Mouse (Mus musculus): ENCODE measurements around the gene Fgfr2. TPM values are rescaled to one million over a fixed set of nuclear protein-coding genes. Genes with fewer than 3 reads are reported as not detected.
A peak's percentile ranks its signal among the peaks of the same experiment; 100 is the strongest.

Fgfr2 gene
- total and polyA plus RNA-seq, 3 experiments: 47.1 to 245 (median 178) TPM

- peak; percentile 81 for DNase-seq
These were observed 34.3 kb downstream of the Fgfr2 start for GRCm38 (mm10) chr7:133088830-133089261.

GRCm38 (mm10) chr7:133088411-133088810 lies 34.7 kb downstream of the Fgfr2 start:
- no peak for DNase-seq

- DNase-seq: peak; percentile 49
These were observed 37.7 kb downstream of the Fgfr2 start for GRCm38 (mm10) chr7:133085408-133085807.

- no peak for DNase-seq
These were observed 39.1 kb downstream of the Fgfr2 start for GRCm38 (mm10) chr7:133083936-133084614.

- no peak for DNase-seq
These were observed 44.2 kb downstream of the Fgfr2 start for GRCm38 (mm10) chr7:133078929-133079328.

- no peak for DNase-seq
These were observed 48.6 kb downstream of the Fgfr2 start for GRCm38 (mm10) chr7:133074462-133075133.

GRCm38 (mm10) chr7:133073147-133073651 lies 50.0 kb downstream of the Fgfr2 start:
- no peak for DNase-seq

GRCm38 (mm10) chr7:133072535-133072934 lies 50.6 kb downstream of the Fgfr2 start:
- no peak for DNase-seq

- no peak for DNase-seq
These were observed 55.8 kb downstream of the Fgfr2 start for GRCm38 (mm10) chr7:133067321-133067841.

GRCm38 (mm10) chr7:133066776-133067175 lies 56.4 kb downstream of the Fgfr2 start:
- DNase-seq: no peak

GRCm38 (mm10) chr7:133062055-133062454 lies 61.1 kb downstream of the Fgfr2 start:
- DNase-seq: no peak

- no peak for DNase-seq
These were observed 63.0 kb downstream of the Fgfr2 start for GRCm38 (mm10) chr7:133060170-133060569.

GRCm38 (mm10) chr7:133059517-133060104 lies 63.5 kb downstream of the Fgfr2 start:
- DNase-seq: no peak

- DNase-seq: peak; percentile 13
These were observed 64.0 kb downstream of the Fgfr2 start for GRCm38 (mm10) chr7:133059150-133059509.

GRCm38 (mm10) chr7:133058496-133059149 lies 64.5 kb downstream of the Fgfr2 start:
- DNase-seq: no peak

- no peak for DNase-seq
These were observed 66.2 kb downstream of the Fgfr2 start for GRCm38 (mm10) chr7:133056924-133057323.

- DNase-seq: peak; percentile 13
These were observed 68.7 kb downstream of the Fgfr2 start for GRCm38 (mm10) chr7:133054486-133054885.

- no peak for DNase-seq
These were observed 69.4 kb downstream of the Fgfr2 start for GRCm38 (mm10) chr7:133053757-133054156.

- peak; percentile 39 for DNase-seq
These were observed 70.3 kb downstream of the Fgfr2 start for GRCm38 (mm10) chr7:133052819-133053218.

- DNase-seq: no peak
These were observed 72.5 kb downstream of the Fgfr2 start for GRCm38 (mm10) chr7:133050681-133051080.

GRCm38 (mm10) chr7:133048085-133048630 lies 75.0 kb downstream of the Fgfr2 start:
- DNase-seq: no peak

GRCm38 (mm10) chr7:133047287-133047686 lies 75.9 kb downstream of the Fgfr2 start:
- no peak for DNase-seq

All from adrenal gland, adult 2 months (tissue).